Mouse (Mus musculus) hindbrain, embryonic 16.5 days (tissue): ENCODE results near the gene Slc17a7. TPM values are rescaled to one million over a fixed set of nuclear protein-coding genes. Genes with fewer than 3 reads are reported as not detected.

ENCODE experiments used
- ATAC-seq: fragments of 200-750 bp; cut with Nextera tagmentation; 2 replicates; pipeline ENCODE4 v1.8.0; 2017; ENCODE audit warnings: moderate TSS enrichment, moderate library complexity
- H3K27ac ChIP-seq: fragments of 300-500 bp; sonication (generic); 2 replicates; pipeline ENCODE4 v1.5.1; 2014; ENCODE audit warnings: low read depth, mild to moderate bottlenecking, control low read depth, low read length, moderate library complexity
- H3K27me3 ChIP-seq: fragments of 300-500 bp; sonication (generic); replicated peaks from 2 replicates; pipeline ENCODE4 v1.6.1; 2014; ENCODE audit warnings: low read length; ENCODE audit not compliant: control insufficient read depth, insufficient read depth
- H3K36me3 ChIP-seq: fragments of 300-500 bp; sonication (generic); 2 replicates; pipeline ENCODE4 v1.6.1; 2014; ENCODE audit warnings: mild to moderate bottlenecking, low read length, moderate library complexity, mixed read lengths; ENCODE audit not compliant: control insufficient read depth, insufficient read depth
- H3K4me1 ChIP-seq: fragments of 300-500 bp; sonication (generic); 2 replicates; pipeline ENCODE4 v1.6.1; 2014; ENCODE audit warnings: low read depth, low read length; ENCODE audit not compliant: control insufficient read depth, insufficient read depth
- H3K4me2 ChIP-seq: fragments of 300-500 bp; sonication (generic); 2 replicates; pipeline ENCODE4 v1.6.1; 2014; ENCODE audit warnings: mild to moderate bottlenecking, low read length, control low read depth, moderate library complexity
- H3K4me3 ChIP-seq: fragments of 300-500 bp; sonication (generic); 2 replicates; pipeline ENCODE4 v1.5.1; 2014; ENCODE audit warnings: mild to moderate bottlenecking, low read length, control low read depth, moderate library complexity
- H3K9ac ChIP-seq: fragments of 300-500 bp; sonication (generic); 2 replicates; pipeline ENCODE4 v1.6.1; 2014; ENCODE audit warnings: low read depth, mild to moderate bottlenecking, control low read depth, low read length, moderate library complexity
- H3K9me3 ChIP-seq: fragments of 300-500 bp; sonication (generic); 2 replicates; pipeline ENCODE4 v1.6.1; 2014; ENCODE audit warnings: mild to moderate bottlenecking, low read length, moderate library complexity; ENCODE audit not compliant: control insufficient read depth
- WGBS: fragments of 180-500 bp; shearing (Covaris S2); extraction: QIAGEN DNeasy Blood & Tissue Kit; methylation state at CpG from one replicate; pipeline ENCODE4 v1.1.7; 2014; 5-methylcytosine and 5-hydroxymethylcytosine counted together
- polyA plus RNA-seq: library from polyadenylated mRNA; unstranded; fragments of >200 nt; fragmentation: Nextera tagmentation; extraction: Ambion mirVana; gene quantifications from 2 replicates; pipeline ENCODE4 v1.2.1, GENCODE M21; 2015

Gene Slc17a7
- polyA plus RNA-seq, 1 experiment from 2014 or later, result 1.1 TPM

GRCm38 (mm10) chr7:45158991-45159390 is 4.8 kb upstream of the Slc17a7 start:
- H3K9me3 ChIP-seq, result no peaks in the 10 kb centered on the region
- no peak overlapping the region for H3K27ac ChIP-seq
- H3K4me1 ChIP-seq, result peaks cover 16% of the 10 kb centered on the region
- H3K36me3 ChIP-seq, result peaks cover 9% of the 10 kb centered on the region; the same call in 1 of the 2 replicates
- 95% methylated on average over 6 of the region's 6 CpGs for WGBS
- H3K27me3 ChIP-seq, result peaks cover 14% of the 10 kb centered on the region
- no peak overlapping the region for H3K4me3 ChIP-seq
- no peak overlapping the region for H3K4me2 ChIP-seq
- ATAC-seq, result no peak
- no peak overlapping the region for H3K9ac ChIP-seq

- no peak for ATAC-seq
- Histone ChIP-seq H3K36me3 (peaks cover 9% of the 10 kb centered on the region; the same call in 1 of the 2 replicates), H3K9ac (no peak overlapping the region), H3K4me2 (no peak overlapping the region), H3K27ac (no peak overlapping the region), H3K4me1 (peaks cover 13% of the 10 kb centered on the region), H3K27me3 (peaks cover 27% of the 10 kb centered on the region), H3K9me3 (no peaks in the 10 kb centered on the region), H3K4me3 (no peak overlapping the region)
- 92% methylated on average over 6 of the region's 6 CpGs for WGBS
Measured at GRCm38 (mm10) chr7:45160316-45160800, 3.4 kb upstream of the Slc17a7 start.

- H3K27ac ChIP-seq, result no peak overlapping the region
- H3K9ac ChIP-seq, result no peak overlapping the region
- no peak overlapping the region for H3K4me2 ChIP-seq
- H3K4me1 ChIP-seq, result peaks cover 13% of the 10 kb centered on the region
- ATAC-seq, result no peak
- 91% methylated on average over 3 of the region's 3 CpGs for WGBS
- H3K9me3 ChIP-seq, result no peaks in the 10 kb centered on the region
- H3K36me3 ChIP-seq, result peaks cover 9% of the 10 kb centered on the region; the same call in 1 of the 2 replicates
- H3K27me3 ChIP-seq, result peaks cover 32% of the 10 kb centered on the region
- no peak overlapping the region for H3K4me3 ChIP-seq
Measured at GRCm38 (mm10) chr7:45160866-45161265, 2.9 kb upstream of the Slc17a7 start.

GRCm38 (mm10) chr7:45161612-45162473 is 1.9 kb upstream of the Slc17a7 start:
- H3K9me3 ChIP-seq, result no peaks in the 10 kb centered on the region
- H3K27ac ChIP-seq, result peak overlapping the region; percentile 61; the same call in 1 of the 2 replicates
- H3K27me3 ChIP-seq, result peaks cover 42% of the 10 kb centered on the region
- peaks cover 9% of the 10 kb centered on the region; the same call in 1 of the 2 replicates for H3K36me3 ChIP-seq
- peak overlapping the region; percentile 45 for H3K4me3 ChIP-seq
- peak overlapping the region; percentile 79 for H3K4me2 ChIP-seq
- WGBS, result 5% methylated on average over 35 of the region's 35 CpGs
- H3K9ac ChIP-seq, result peak overlapping the region; percentile 47
- ATAC-seq, result peak; percentile 95
- H3K4me1 ChIP-seq, result peaks cover 13% of the 10 kb centered on the region

GRCm38 (mm10) chr7:45162551-45162950 is 1.2 kb upstream of the Slc17a7 start:
- 23% methylated on average over 6 of the region's 6 CpGs for WGBS
- Histone ChIP-seq H3K4me2 (peak overlapping the region; percentile 79), H3K4me3 (peak overlapping the region; percentile 45), H3K4me1 (peaks cover 13% of the 10 kb centered on the region), H3K9me3 (no peaks in the 10 kb centered on the region), H3K36me3 (peaks cover 8% of the 10 kb centered on the region; the same call in 1 of the 2 replicates), H3K27ac (peak overlapping the region; percentile 61; the same call in 1 of the 2 replicates), H3K9ac (peak overlapping the region; percentile 47), H3K27me3 (peaks cover 46% of the 10 kb centered on the region)
- no peak; the same call in 1 of the 2 replicates for ATAC-seq

GRCm38 (mm10) chr7:45162996-45163615 is 643 bp upstream of the Slc17a7 start:
- ATAC-seq, result no peak

GRCm38 (mm10) chr7:45164833-45165232 is 1.1 kb downstream of the Slc17a7 start:
- peaks cover 24% of the 10 kb centered on the region for H3K4me1 ChIP-seq
- ATAC-seq, result no peak
- H3K27ac ChIP-seq, result no peak overlapping the region
- peaks cover 4% of the 10 kb centered on the region; the same call in 1 of the 2 replicates for H3K36me3 ChIP-seq
- H3K9me3 ChIP-seq, result no peaks in the 10 kb centered on the region
- H3K4me2 ChIP-seq, result no peak overlapping the region
- H3K4me3 ChIP-seq, result no peak overlapping the region
- H3K9ac ChIP-seq, result no peak overlapping the region
- H3K27me3 ChIP-seq, result peaks cover 64% of the 10 kb centered on the region
- WGBS, result 66% methylated on average over 5 of the region's 5 CpGs

More at GRCm38 (mm10) chr7:45162996-45163615, 643 bp upstream of the Slc17a7 start:
- WGBS, result 75% methylated on average over 9 of the region's 9 CpGs
- peaks cover 48% of the 10 kb centered on the region for H3K27me3 ChIP-seq
- H3K9me3 ChIP-seq, result no peaks in the 10 kb centered on the region
- H3K36me3 ChIP-seq, result peaks cover 4% of the 10 kb centered on the region; the same call in 1 of the 2 replicates
- H3K4me2 ChIP-seq, result no peak overlapping the region; the same call in 1 of the 2 replicates
- no peak overlapping the region for H3K9ac ChIP-seq
- no peak overlapping the region for H3K27ac ChIP-seq
- H3K4me1 ChIP-seq, result peaks cover 18% of the 10 kb centered on the region
- no peak overlapping the region for H3K4me3 ChIP-seq

- Histone ChIP-seq H3K36me3 (no peaks in the 10 kb centered on the region), H3K9me3 (no peaks in the 10 kb centered on the region), H3K27me3 (peaks cover 71% of the 10 kb centered on the region), H3K4me2 (no peak overlapping the region), H3K4me1 (peaks cover 24% of the 10 kb centered on the region), H3K27ac (no peak overlapping the region), H3K4me3 (no peak overlapping the region), H3K9ac (no peak overlapping the region)
- no peak for ATAC-seq
- 38% methylated on average over 11 of the region's 11 CpGs for WGBS
Measured at GRCm38 (mm10) chr7:45165701-45166100, 2.0 kb downstream of the Slc17a7 start.

GRCm38 (mm10) chr7:45166950-45167401 is 3.2 kb downstream of the Slc17a7 start:
- no peak for ATAC-seq
- no peaks in the 10 kb centered on the region for H3K36me3 ChIP-seq

More at GRCm38 (mm10) chr7:45166950-45167401, 3.2 kb downstream of the Slc17a7 start:
- Histone ChIP-seq H3K27me3 (peaks cover 75% of the 10 kb centered on the region), H3K4me3 (no peak overlapping the region), H3K9me3 (no peaks in the 10 kb centered on the region), H3K4me1 (peaks cover 23% of the 10 kb centered on the region), H3K9ac (no peak overlapping the region), H3K27ac (no peak overlapping the region), H3K4me2 (no peak overlapping the region)
- WGBS, result 20% methylated on average over 10 of the region's 10 CpGs
